Mouse (Mus musculus) embryo, embryonic 10.5 days (tissue): ENCODE data around the gene Rspry1.

Source experiments
- DNase-seq: peaks from one replicate; pipeline ENCODE4 v3.0.0-alpha.2; 2015; ENCODE audit warnings: low spot score

Gene Rspry1

DNA sequence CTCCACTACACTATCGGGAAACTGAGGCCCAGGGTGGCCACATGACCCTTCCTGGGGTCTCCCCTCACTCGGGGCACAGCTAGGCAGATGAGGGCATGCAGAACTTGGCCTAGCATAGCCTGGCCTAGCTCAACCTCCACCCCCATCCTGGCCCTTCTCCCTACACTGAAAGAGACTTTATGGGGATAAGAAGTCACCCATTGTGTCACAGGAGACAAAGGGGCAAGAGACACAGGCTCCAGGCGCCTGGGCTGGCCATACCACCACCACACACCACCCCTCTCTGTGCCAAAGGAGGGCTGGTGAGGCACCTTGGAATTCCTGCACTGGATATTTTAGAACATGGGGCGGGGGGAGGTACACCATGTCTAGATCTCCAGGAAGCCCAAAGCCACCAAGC is 82.5 kb downstream of the Rspry1 start:
- no peak for DNase-seq

DNA sequence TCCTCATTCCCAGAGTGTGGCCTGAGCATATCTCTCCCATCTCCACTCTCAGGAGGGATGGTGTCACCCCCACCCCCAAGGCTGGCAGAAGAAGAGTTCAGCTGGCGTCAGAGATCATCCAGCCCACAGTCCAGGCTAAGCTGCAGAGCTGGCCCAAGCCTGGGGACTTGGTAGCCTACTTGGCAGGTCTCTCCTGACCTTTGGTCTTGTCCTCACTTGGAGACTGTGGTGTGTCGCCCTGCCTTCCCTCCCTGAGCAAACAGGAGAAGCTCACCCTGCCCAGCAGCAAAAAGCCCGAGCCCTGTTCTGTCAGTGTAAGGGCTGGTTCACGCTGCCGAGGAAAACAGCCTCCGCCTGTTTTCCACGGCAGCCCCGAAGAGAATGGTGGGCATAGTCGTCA is 84.2 kb downstream of the Rspry1 start:
- DNase-seq: no peak

GRCm38 (mm10) chr8:94694701-94695100 is 93.0 kb downstream of the Rspry1 start:
- DNase-seq: peak; percentile 17

GRCm38 (mm10) chr8:94695341-94695993 is 93.7 kb downstream of the Rspry1 start:
- DNase-seq: peak; percentile 14

DNA sequence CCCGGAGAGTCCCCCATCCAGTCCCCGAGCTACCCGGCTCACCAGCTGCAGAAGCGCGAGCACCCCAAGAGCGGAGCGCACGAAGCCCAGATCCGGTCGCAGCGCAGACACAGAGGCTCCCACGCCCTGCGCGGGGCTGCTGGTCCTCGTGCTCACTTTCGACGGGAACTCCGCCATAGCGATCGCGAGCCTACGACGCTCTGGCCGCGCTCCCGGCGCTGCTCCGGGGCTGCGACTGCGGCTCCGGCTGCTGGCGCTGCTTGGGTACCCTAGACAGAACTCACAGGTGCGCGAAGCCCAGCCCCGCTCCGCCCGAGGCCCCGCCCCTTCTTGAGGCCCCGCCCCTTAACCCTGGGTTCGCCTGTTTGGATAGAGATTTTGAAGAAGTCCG is 94.3 kb downstream of the Rspry1 start, which contains the start of gene Pllp:
Pllp (minus strand) TSS at position 285 of the 391 bp plus-strand sequence.
- DNase-seq: peak; percentile 53

DNA sequence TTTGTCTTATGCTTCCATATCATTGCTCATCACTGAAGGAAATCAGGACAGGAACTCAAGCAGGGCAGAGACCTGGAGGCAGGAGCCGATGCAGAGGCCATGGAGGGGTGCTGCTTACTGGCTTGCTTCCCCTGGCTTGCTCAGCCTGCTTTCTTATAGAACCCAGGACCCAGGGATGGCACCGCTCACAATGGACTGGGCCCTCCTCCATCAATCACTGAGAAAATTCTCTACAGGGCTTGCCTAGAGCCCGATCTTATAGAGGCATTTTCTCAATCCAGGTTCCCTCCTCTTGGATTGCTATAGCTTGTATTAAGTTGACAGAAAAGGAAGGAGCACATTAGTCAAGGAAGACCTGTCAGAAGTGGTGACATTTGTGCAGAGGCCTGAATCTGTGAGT is 94.8 kb downstream of the Rspry1 start:
- no peak for DNase-seq

GRCm38 (mm10) chr8:94697956-94698355 is 96.2 kb downstream of the Rspry1 start:
- no peak for DNase-seq

- no peak for DNase-seq
Observed at GRCm38 (mm10) chr8:94699366-94699765, 97.6 kb downstream of the Rspry1 start.

DNA sequence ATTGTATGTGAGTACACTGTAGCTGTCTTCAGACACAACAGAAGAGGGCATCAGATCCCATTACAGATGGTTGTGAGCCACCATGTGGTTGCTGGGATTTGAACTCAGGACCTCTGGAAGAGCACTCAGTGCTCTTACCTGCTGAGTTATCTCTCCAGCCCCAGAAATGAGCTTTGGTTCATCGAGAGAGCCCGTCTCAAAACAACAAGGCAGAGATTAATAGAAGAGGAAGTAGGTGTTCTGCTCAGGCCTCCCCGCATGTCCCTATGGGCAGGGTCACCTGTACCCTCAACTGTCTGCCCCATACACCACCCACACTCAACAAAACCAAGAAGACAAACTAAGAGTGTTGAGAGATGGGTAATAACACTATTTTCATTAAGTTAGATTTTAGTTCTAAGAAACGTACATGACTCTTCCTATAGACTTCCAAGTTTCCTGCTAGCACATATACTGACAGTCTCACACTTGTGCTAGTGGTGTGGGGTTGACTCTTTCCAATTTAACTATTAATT is 98.7 kb downstream of the Rspry1 start:
- no peak for DNase-seq

DNA sequence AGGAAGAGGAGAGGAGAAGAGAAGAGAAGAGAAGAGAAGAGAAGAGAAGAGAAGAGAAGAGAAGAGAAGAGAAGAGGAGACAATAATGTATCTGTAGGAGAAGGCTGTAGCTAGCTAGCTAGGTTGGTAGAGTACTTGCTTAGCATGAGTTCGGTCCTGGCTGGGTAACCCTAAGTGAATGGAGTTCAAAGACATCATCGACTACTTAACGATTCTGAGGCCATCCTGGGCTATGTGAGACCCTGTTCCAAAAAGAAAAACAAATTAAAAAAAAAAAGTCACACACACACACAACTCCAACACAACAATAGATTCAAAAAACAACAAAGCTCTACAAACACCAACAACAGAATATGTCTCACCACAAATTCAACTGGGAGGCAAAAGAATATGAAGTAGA is 100.4 kb downstream of the Rspry1 start:
- no peak for DNase-seq

GRCm38 (mm10) chr8:94702844-94703813 is 101.4 kb downstream of the Rspry1 start:
- DNase-seq: peak; percentile 94

GRCm38 (mm10) chr8:94703972-94704668 is 102.4 kb downstream of the Rspry1 start:
- DNase-seq: peak; percentile 99

DNA sequence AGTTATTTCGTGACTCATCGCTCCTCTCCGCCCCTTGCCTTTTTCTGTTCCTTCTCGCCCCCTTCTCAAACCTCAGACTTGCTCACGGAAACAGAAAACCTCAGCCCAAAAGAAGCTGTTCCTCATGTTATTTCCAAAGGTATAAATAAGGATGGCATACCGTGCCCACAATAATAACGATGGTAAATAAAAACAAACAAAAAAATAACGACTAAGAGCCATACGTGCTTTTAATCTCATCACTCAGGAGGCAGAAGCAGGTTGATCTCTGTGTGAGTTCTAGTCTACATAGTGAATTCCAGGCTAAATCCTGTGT is 102.9 kb downstream of the Rspry1 start:
- no peak for DNase-seq

DNA sequence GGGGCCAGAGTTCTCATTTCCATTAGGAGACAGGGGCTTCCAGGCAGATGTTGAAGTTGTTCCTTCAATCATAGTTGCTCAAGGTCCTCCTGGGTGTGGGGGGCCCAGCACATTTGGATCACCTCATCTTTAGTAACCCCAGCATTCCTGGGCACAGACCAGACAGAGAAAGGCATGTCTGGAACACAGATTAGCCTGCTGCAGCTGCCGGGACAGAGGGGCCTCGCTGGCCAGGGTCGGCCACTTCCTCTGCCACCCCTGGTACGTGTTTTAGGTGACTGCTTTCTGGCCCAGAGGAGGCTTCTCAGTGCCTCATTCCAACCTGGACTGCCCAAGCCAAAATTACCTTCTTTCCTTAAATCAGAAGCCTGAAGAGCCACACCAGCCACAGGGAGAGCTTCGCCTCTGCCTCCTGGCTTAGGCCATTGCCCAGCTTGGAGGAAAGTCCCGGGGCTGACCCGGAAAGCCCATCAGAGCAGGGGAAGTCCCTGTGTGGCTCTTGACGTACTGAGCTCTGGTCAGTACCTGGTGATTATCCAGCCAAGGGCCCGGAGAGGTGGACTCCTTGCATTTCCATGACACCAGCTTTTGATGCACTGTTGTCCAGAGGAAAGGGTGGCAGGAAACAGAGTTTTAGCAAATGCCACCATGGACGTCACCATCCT is 104.0 kb downstream of the Rspry1 start:
- DNase-seq: no peak

- DNase-seq: no peak
Observed at GRCm38 (mm10) chr8:94706732-94707395, 105.1 kb downstream of the Rspry1 start.
